Mouse (Mus musculus) MEL (cell line): ENCODE data around the gene Dlk2. TPM values are rescaled to one million over a fixed set of nuclear protein-coding genes. Genes with fewer than 3 reads are reported as not detected.

ENCODE experiments used
- DNase-seq: peaks from one replicate; pipeline ENCODE4 v3.0.0; 2011; ENCODE audit warnings: low read depth, low spot score
- H3K27ac ChIP-seq: 2 replicates; pipeline ENCODE4 v1.5.1; 2012; ENCODE audit warnings: low read depth, mild to moderate bottlenecking, control low read depth, low read length, moderate library complexity; ENCODE audit not compliant: control insufficient read depth
- H3K27me3 ChIP-seq, 2 experiments: fragments of 150-350 bp in 1 of 2; sonication (generic) in 1 of 2; 2 replicates each; pipeline ENCODE4 v1.6.1; 2012; ENCODE audit warnings: low read length in 2 of 2, mild to moderate bottlenecking in 2 of 2, improper control_type of control experiment in 1 of 2, moderate library complexity in 1 of 2; ENCODE audit not compliant: insufficient read depth in 2 of 2, control insufficient read depth in 1 of 2
- H3K36me3 ChIP-seq, 2 experiments: 2 replicates each; pipeline ENCODE4 v1.6.1; 2012 to 2014; ENCODE audit warnings: low read length in 2 of 2, improper control_type of control experiment in 1 of 2, inconsistent platforms in 1 of 2, mild to moderate bottlenecking in 1 of 2; ENCODE audit not compliant: insufficient read depth in 2 of 2, control insufficient read depth in 1 of 2
- H3K4me1 ChIP-seq, 2 experiments: fragments of 150-350 bp in 1 of 2; sonication (generic) in 1 of 2; 2 replicates each; pipeline ENCODE4 v1.6.1; 2012; ENCODE audit warnings: low read length in 2 of 2, improper control_type of control experiment in 1 of 2, mild to moderate bottlenecking in 1 of 2; ENCODE audit not compliant: insufficient read depth in 2 of 2, control insufficient read depth in 1 of 2
- H3K4me3 ChIP-seq, 2 experiments: fragments of 150-350 bp in 1 of 2; sonication (generic) in 1 of 2; 2 replicates each; pipeline ENCODE4 v1.5.1; 2012; ENCODE audit warnings: low read depth in 2 of 2, low read length in 2 of 2, mild to moderate bottlenecking in 2 of 2, moderate library complexity in 2 of 2, control low read depth in 1 of 2, improper control_type of control experiment in 1 of 2; ENCODE audit not compliant: control insufficient read depth in 1 of 2, insufficient read depth in 1 of 2
- H3K79me2 ChIP-seq: 2 replicates; pipeline ENCODE4 v1.6.1; 2012; ENCODE audit warnings: mild to moderate bottlenecking, low read length, moderate library complexity; ENCODE audit not compliant: control insufficient read depth, poor library complexity, insufficient read depth
- H3K9ac ChIP-seq: 2 replicates; pipeline ENCODE4 v1.6.1; 2012; ENCODE audit warnings: low read depth, mild to moderate bottlenecking, control low read depth, low read length, moderate library complexity; ENCODE audit not compliant: control insufficient read depth, poor library complexity, severe bottlenecking
- H3K9me3 ChIP-seq: fragments of 150-350 bp; sonication (generic); replicated peaks from 2 replicates; pipeline ENCODE4 v1.6.1; 2012; ENCODE audit warnings: mild to moderate bottlenecking, low read length, improper control_type of control experiment, moderate library complexity; ENCODE audit not compliant: insufficient read depth
- CHD2 ChIP-seq: IDR thresholded peaks from 2 replicates; pipeline ENCODE4 v1.6.1; 2011; ENCODE audit warnings: low read length, improper control_type of control experiment
- E2F4 ChIP-seq: IDR thresholded peaks from 2 replicates; pipeline ENCODE4 v1.6.1; 2011; ENCODE audit warnings: low read depth, low read length, improper control_type of control experiment, borderline replicate concordance
- ETS1 ChIP-seq: IDR thresholded peaks from 2 replicates; pipeline ENCODE4 v1.6.1; 2012; ENCODE audit warnings: low read depth, mild to moderate bottlenecking, inconsistent platforms, low read length, improper control_type of control experiment, moderate library complexity
- HCFC1 ChIP-seq: IDR thresholded peaks from 2 replicates; pipeline ENCODE4 v1.6.1; 2012; ENCODE audit warnings: low read depth, mild to moderate bottlenecking, inconsistent platforms, low read length, improper control_type of control experiment, moderate library complexity
- KAT2A ChIP-seq: conservative IDR thresholded peaks from 2 replicates; pipeline ENCODE4 v1.6.1; 2012; ENCODE audit warnings: low read depth, low read length, improper control_type of control experiment, inconsistent platforms
- MAZ ChIP-seq: IDR thresholded peaks from 2 replicates; pipeline ENCODE4 v1.6.1; 2012; ENCODE audit warnings: low read depth, mild to moderate bottlenecking, inconsistent platforms, low read length, improper control_type of control experiment
- MEF2A ChIP-seq: IDR thresholded peaks from 2 replicates; pipeline ENCODE4 v1.6.1; 2014; ENCODE audit warnings: low read depth, mild to moderate bottlenecking, inconsistent platforms, low read length, improper control_type of control experiment; ENCODE audit not compliant: poor library complexity, insufficient replicate concordance, severe bottlenecking; ENCODE audit errors: extremely low read depth
- MXI1 ChIP-seq: IDR thresholded peaks from 2 replicates; pipeline ENCODE4 v1.6.1; 2011; ENCODE audit warnings: mild to moderate bottlenecking, low read depth, low read length, improper control_type of control experiment
- MYB ChIP-seq: IDR thresholded peaks from 2 replicates; pipeline ENCODE4 v1.6.1; 2011; ENCODE audit warnings: mild to moderate bottlenecking, low read depth, low read length, improper control_type of control experiment
- NELFE ChIP-seq: IDR thresholded peaks from 2 replicates; pipeline ENCODE4 v1.6.1; 2011; ENCODE audit warnings: low read depth, low read length, improper control_type of control experiment
- POLR2A ChIP-seq, 2 experiments: IDR thresholded peaks; 2 replicates each; pipeline ENCODE4 v1.6.1; 2011 to 2012; ENCODE audit warnings: low read length in 2 of 2, mild to moderate bottlenecking in 2 of 2, control low read depth in 1 of 2, improper control_type of control experiment in 1 of 2, low read depth in 1 of 2, moderate library complexity in 1 of 2; ENCODE audit not compliant: control insufficient read depth in 1 of 2, insufficient read depth in 1 of 2, poor library complexity in 1 of 2
- POLR2AphosphoS2 ChIP-seq: IDR thresholded peaks from 2 replicates; pipeline ENCODE4 v1.6.1; 2011; ENCODE audit warnings: low read length, improper control_type of control experiment
- POLR2AphosphoS5 ChIP-seq: IDR thresholded peaks from 2 replicates; pipeline ENCODE4 v1.6.1; 2012; ENCODE audit warnings: low read depth, borderline replicate concordance, mild to moderate bottlenecking, inconsistent platforms, low read length, moderate library complexity, mixed read lengths
- SIN3A ChIP-seq: IDR thresholded peaks from 2 replicates; pipeline ENCODE4 v1.6.1; 2012; ENCODE audit warnings: low read length, improper control_type of control experiment, inconsistent platforms
- SMC3 ChIP-seq: IDR thresholded peaks from 2 replicates; pipeline ENCODE4 v1.6.1; 2011; ENCODE audit warnings: low read depth, low read length, improper control_type of control experiment
- TBP ChIP-seq: IDR thresholded peaks from 2 replicates; pipeline ENCODE4 v1.8.0; 2011; ENCODE audit warnings: low read depth, low read length, improper control_type of control experiment
- TCF12 ChIP-seq: IDR thresholded peaks from 2 replicates; pipeline ENCODE4 v1.6.1; 2014; ENCODE audit warnings: low read depth, mild to moderate bottlenecking, inconsistent platforms, low read length, improper control_type of control experiment, moderate library complexity
- ZNF384 ChIP-seq: IDR thresholded peaks from 2 replicates; pipeline ENCODE4 v1.6.1; 2012; ENCODE audit warnings: low read depth, mild to moderate bottlenecking, inconsistent platforms, low read length, improper control_type of control experiment
- polyA plus RNA-seq, 2 experiments: library from polyadenylated mRNA; stranded (reverse) in 1 of 2; unstranded in 1 of 2; fragments of >175 nt in 1 of 2; fragments of >200 nt in 1 of 2; gene quantifications; 2 replicates each; pipeline versions ENCODE4 v1.2.1 to v1.2.4; 2012; ENCODE audit warnings: low replicate concordance in 2 of 2, low read depth in 1 of 2; ENCODE audit not compliant: insufficient read length in 2 of 2, insufficient read depth in 1 of 2, missing spikeins in 1 of 2
- total RNA-seq: library from RNA; depleted of rRNA; stranded (reverse); fragments of 300-350 nt; gene quantifications from 2 replicates; pipeline ENCODE4 v1.2.3, GENCODE M21; 2012

Dlk2 gene
- total and polyA plus RNA-seq, 3 experiments: 0.07 TPM; not detected in 2

DNA sequence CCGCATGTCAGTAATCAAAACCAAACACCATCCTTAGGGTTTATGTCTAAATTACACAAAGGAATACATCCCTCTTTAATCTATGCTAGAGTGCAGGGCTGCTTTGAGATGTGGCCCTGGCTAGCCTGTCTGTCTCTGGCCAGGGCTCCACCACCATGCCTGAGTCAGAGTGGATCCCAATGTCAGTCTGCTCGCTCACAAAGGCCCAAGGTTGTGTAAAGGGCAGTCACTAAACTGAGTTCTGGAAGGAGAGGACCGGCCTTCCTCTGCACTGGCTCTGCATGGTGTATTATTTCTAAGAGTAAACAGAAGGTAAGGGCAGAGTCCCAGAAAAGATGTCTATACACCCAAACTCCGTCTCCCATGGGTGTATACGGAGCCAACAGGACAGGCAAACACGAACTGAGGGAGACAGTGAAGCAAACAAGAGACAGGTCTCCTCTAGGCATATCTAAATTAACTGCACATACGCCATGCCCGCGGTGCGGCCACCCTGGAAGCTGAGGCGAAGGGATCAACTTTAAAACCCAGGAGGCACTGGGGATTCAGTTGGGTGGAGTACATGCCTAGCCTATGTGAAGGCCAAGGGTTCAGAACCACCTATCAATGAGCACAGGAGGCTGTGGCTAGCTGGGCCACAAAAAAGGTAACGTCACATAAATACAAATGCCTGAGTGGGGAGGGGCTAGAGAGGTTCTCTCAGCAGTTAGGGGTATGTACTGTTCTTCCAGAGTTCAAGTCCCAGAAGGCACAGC is 19.0 kb upstream of the Dlk2 start:
- no peak for DNase-seq
- Histone ChIP-seq H3K4me3 (no peak overlapping the region), H3K36me3 (peaks cover 4 to 9% of the 10 kb centered on the region in 2 experiments), H3K27me3 (no peaks in the 10 kb centered on the region), H3K9ac (no peak overlapping the region), H3K4me1 (peaks cover 0 to 10% of the 10 kb centered on the region in 2 experiments; a peak in 3 of 4 replicates), H3K27ac (no peak overlapping the region), H3K79me2 (peaks cover 23% of the 10 kb centered on the region), H3K9me3 (no peaks in the 10 kb centered on the region)
- no peak for TF ChIP-seq MYB

DNA sequence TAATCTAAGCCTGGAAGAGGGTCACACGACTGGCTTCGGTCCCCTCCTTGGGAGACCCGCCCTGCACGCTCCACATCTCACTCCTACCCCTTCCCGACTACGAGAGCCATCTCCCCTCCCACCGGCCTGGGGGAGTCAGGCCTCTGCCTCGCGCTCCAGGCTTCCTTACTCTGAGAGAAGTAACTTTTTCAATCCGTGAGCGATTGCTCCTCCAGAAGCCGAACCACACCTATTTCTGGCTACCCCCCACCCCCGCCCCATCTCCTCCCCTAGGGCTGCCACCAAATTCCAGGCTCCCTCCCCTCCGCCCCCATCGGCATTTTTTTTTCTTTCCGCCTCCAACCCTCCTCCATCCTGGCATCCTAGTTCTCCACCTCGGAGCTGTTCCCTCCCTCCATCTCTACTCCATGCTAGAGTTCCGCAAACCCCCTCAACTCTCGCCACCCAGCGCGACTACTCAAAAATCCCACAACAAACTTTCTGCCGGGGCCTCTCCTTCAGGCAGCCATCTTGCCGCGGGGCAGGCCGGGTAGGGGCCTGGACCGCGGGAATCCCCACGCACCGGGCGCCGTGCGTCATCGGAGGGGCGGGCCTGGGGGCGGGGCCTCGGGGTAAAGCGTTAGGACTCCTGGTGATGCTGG is 14.6 kb upstream of the Dlk2 start, which contains the start of gene Tjap1:
Gene Tjap1 (minus strand): TSS at position 544 of the 641 bp plus-strand sequence.
- Histone ChIP-seq H3K79me2 (peaks cover 23% of the 10 kb centered on the region), H3K36me3 (peaks cover 2 to 13% of the 10 kb centered on the region in 2 experiments), H3K27ac (peak within 1 kb of the TSS; percentile 89), H3K4me1 (peaks cover 0 to 17% of the 10 kb centered on the region in 2 experiments; a peak in 3 of 4 replicates), H3K9me3 (no peaks in the 10 kb centered on the region), H3K27me3 (no peaks in the 10 kb centered on the region), H3K4me3 (peak within 1 kb of the TSS; percentile 87 to 91), H3K9ac (peak within 1 kb of the TSS; percentile 90)
- peak; percentile 88 for DNase-seq
- TF ChIP-seq SIN3A (peak; percentile 55; the same call in 1 of the 2 replicates), HCFC1 (peak; percentile 82), ETS1 (no peak; the same call in 1 of the 2 replicates), TBP (peak; percentile 56; the same call in 1 of the 2 replicates), POLR2A (IDR thresholded peaks at IDR 0.05; ENCODE audit: control insufficient read depth in 1 of 2, insufficient read depth in 1 of 2, low read depth in 1 of 2, low read length in 2 of 2, poor library complexity in 1 of 2) (peak; percentile 91 to 92), ZNF384 (peak; percentile 74), MEF2A (no peak), MAZ (peak; percentile 58; the same call in 1 of the 2 replicates), POLR2AphosphoS5 (no peak), POLR2AphosphoS2 (peak; percentile 73; the same call in 1 of the 2 replicates), CHD2 (no peak), MYB (no peak), MXI1 (peak; percentile 32; the same call in 1 of the 2 replicates), TCF12 (0 out of 2 replicates have a peak, but pooled peaks have one; percentile 5), NELFE (peak; percentile 81), KAT2A (no peak; the same call in 1 of the 2 replicates), SMC3 (no peak), E2F4 (peak; percentile 74; the same call in 1 of the 2 replicates)
